Mouse (Mus musculus) hindbrain, embryonic 14.5 days (tissue): ENCODE measurements at regions not wholly inside any gene's neighbourhood (a gene's known extent, or its start where the extent isn't known, plus 50 kb on each side); places are given as distances from the start of the nearest gene placed in this dataset.

Experiments used
- ATAC-seq: fragments of 200-750 bp; cut with Nextera tagmentation; 2 replicates; pipeline ENCODE4 v1.8.0; 2017; ENCODE audit warnings: moderate number of reproducible peaks, mild to moderate bottlenecking, moderate TSS enrichment, moderate library complexity; ENCODE audit not compliant: low FRiP score
- DNase-seq: peaks from one replicate; pipeline ENCODE4 v3.0.0-alpha.2; 2015; ENCODE audit warnings: low spot score
- H3K27ac ChIP-seq: fragments of 300-500 bp; sonication (generic); 2 replicates; pipeline ENCODE4 v1.5.1; 2014; ENCODE audit warnings: mild to moderate bottlenecking, moderate library complexity
- H3K27me3 ChIP-seq: fragments of 300-500 bp; sonication (generic); 2 replicates; pipeline ENCODE4 v1.6.1; 2014; ENCODE audit warnings: mild to moderate bottlenecking, low read length, mixed read lengths; ENCODE audit not compliant: control insufficient read depth, insufficient read depth
- H3K36me3 ChIP-seq: fragments of 300-500 bp; sonication (generic); replicated peaks from 2 replicates; pipeline ENCODE4 v1.6.1; 2014; ENCODE audit not compliant: control insufficient read depth, insufficient read depth
- H3K4me1 ChIP-seq: fragments of 300-500 bp; sonication (generic); replicated peaks from 2 replicates; pipeline ENCODE4 v1.6.1; 2014; ENCODE audit warnings: antibody characterized with exemption, low read length, mixed read lengths; ENCODE audit not compliant: control insufficient read depth, insufficient read depth
- H3K4me2 ChIP-seq: fragments of 300-500 bp; sonication (generic); replicated peaks from 2 replicates; pipeline ENCODE4 v1.6.1; 2014; ENCODE audit warnings: mild to moderate bottlenecking, moderate library complexity
- H3K4me3 ChIP-seq: fragments of 300-500 bp; sonication (generic); replicated peaks from 2 replicates; pipeline ENCODE4 v1.5.1; 2014; ENCODE audit warnings: mild to moderate bottlenecking, low read length
- H3K9ac ChIP-seq: fragments of 300-500 bp; sonication (generic); 2 replicates; pipeline ENCODE4 v1.6.1; 2014
- H3K9me3 ChIP-seq: fragments of 300-500 bp; sonication (generic); 2 replicates; pipeline ENCODE4 v1.6.1; 2016; ENCODE audit warnings: low read length; ENCODE audit not compliant: control insufficient read depth
- WGBS: fragments of 180-500 bp; shearing (Covaris S2); extraction: QIAGEN DNeasy Blood & Tissue Kit; methylation state at CpG from one replicate; pipeline ENCODE4 v1.1.7; 2014; 5-methylcytosine and 5-hydroxymethylcytosine counted together

DNA sequence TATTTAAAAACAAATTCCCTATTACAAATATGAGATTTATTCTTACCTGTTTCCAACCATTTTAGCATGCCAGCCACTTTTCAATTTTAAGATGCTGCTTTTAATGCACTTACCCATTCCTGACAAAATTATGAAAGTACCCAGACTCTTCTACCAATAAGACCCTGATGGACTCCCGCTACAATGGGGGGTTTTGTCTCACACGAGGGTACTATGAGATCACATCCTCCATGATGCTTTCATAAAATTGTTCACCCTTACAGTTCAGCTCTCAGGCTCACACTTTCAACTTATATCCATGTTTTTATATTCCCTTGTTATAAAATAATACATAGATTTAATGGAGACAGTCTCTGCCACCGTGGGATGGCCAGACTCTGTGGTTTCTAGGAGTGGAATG lies 68.1 kb upstream of the Adamts18 start:
- WGBS: 81% methylated on average over 3 of the region's 3 CpGs
- Histone ChIP-seq H3K9ac (no peak overlapping the region), H3K4me3 (no peak overlapping the region), H3K27me3 (no peaks in the 10 kb centered on the region), H3K36me3 (no peaks in the 10 kb centered on the region), H3K27ac (no peak overlapping the region), H3K4me2 (no peak overlapping the region), H3K4me1 (no peaks in the 10 kb centered on the region), H3K9me3 (no peaks in the 10 kb centered on the region)
- ATAC-seq (no peak), DNase-seq (no peak)

DNA sequence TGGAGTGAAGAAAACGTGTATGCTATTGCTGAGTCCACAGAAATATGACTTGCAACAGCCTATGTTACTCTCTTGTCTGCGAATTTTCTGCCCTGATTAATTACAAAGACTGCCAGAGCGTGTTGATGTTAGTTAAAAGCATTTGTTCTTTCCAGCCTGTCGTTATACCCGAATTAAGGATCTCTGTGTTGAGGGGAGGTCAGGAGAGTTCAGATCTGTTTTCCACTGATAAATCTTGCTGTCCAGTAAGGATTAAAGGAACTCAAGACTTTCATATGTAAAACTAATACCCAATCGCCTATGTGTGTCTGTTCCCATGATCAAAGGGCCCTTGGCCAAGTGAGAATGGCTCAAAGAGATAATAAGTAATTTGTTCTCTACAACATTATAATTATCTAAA lies 68.7 kb upstream of the Adamts18 start:
- Histone ChIP-seq H3K27me3 (no peaks in the 10 kb centered on the region), H3K9me3 (no peaks in the 10 kb centered on the region), H3K4me2 (no peak overlapping the region), H3K27ac (no peak overlapping the region), H3K4me3 (no peak overlapping the region), H3K36me3 (no peaks in the 10 kb centered on the region), H3K9ac (no peak overlapping the region), H3K4me1 (no peaks in the 10 kb centered on the region)
- DNase-seq: no peak
- 42% methylated on average over 6 of the region's 6 CpGs for WGBS
- ATAC-seq: no peak

DNA sequence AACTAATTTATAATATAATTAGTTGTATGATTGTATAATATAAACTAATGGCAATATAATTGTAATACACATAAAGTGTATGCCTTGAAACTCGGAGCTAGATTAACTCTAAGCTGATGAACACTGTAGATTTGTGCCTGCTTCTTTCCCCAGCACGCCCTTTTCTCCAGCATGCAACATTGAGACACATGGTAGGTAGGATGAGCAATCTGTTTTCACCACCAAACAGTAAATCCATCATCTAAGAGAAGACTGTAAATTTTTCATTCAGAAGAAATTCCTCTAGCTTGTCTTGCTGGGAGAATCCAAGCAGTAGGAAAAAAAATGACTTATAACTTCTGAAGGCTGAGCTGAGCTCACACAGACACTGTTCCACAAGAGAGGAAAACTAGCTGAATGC lies 71.8 kb upstream of the Adamts18 start:
- no peaks in the 10 kb centered on the region for H3K36me3 ChIP-seq
- H3K27ac ChIP-seq: no peak overlapping the region
- no peaks in the 10 kb centered on the region for H3K4me1 ChIP-seq
- no peak overlapping the region for H3K9ac ChIP-seq
- H3K9me3 ChIP-seq: no peaks in the 10 kb centered on the region
- H3K4me3 ChIP-seq: no peak overlapping the region
- no peaks in the 10 kb centered on the region for H3K27me3 ChIP-seq
- no peak for ATAC-seq
- H3K4me2 ChIP-seq: no peak overlapping the region
- DNase-seq: no peak
- 80% methylated on average over 2 of the region's 2 CpGs for WGBS

DNA sequence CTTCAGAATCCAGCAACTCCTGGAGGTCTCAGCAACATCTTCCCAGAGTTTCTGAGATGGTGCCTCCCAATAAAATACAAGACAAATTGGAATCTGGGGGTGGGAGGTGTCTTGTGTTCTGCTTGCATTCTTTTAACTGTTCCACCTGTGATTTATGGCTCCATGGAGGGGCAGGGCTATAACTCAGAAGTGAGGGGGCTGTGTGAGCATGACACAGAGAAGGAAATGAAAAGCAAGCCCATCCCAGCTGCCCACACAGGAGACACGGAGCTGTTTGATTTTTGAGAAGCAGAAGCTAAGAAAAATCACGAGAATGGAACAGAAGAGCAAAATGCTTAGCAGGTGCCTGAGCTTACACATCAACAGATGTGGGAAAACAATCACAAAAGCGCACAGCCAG lies 74.8 kb upstream of the Adamts18 start:
- no peaks in the 10 kb centered on the region for H3K9me3 ChIP-seq
- no peak overlapping the region for H3K4me2 ChIP-seq
- H3K4me1 ChIP-seq: no peaks in the 10 kb centered on the region
- H3K9ac ChIP-seq: no peak overlapping the region
- ATAC-seq: no peak
- H3K36me3 ChIP-seq: no peaks in the 10 kb centered on the region
- H3K4me3 ChIP-seq: no peak overlapping the region
- H3K27me3 ChIP-seq: no peaks in the 10 kb centered on the region
- 73% methylated on average over 3 of the region's 3 CpGs for WGBS
- no peak for DNase-seq
- no peak overlapping the region for H3K27ac ChIP-seq

DNA sequence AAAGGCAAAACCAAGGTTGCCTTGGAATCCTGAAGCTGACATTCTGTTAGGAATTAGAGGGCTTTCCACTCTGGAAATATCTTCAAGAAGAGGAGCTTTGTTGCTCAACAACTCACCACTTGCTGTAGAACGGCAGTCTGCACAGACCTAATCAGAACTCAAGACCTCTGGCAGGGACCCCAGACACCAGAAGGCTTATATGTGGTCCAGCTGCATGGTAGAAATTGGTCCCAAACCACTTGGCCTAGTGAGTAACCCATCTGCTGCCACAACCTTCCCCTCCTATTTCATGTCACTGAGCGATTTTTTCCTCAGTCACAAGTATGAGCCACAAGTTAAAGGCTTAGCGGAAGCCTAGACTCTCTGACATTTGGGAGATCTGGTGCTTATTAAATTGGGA lies 105.2 kb upstream of the Adamts18 start:
- ATAC-seq (no peak), DNase-seq (no peak)
- Histone ChIP-seq H3K36me3 (no peaks in the 10 kb centered on the region), H3K4me3 (no peak overlapping the region), H3K4me1 (no peaks in the 10 kb centered on the region), H3K9me3 (no peaks in the 10 kb centered on the region), H3K9ac (no peak overlapping the region), H3K27ac (no peak overlapping the region), H3K4me2 (no peak overlapping the region), H3K27me3 (no peaks in the 10 kb centered on the region)
- WGBS: 87% methylated on average over 3 of the region's 3 CpGs

DNA sequence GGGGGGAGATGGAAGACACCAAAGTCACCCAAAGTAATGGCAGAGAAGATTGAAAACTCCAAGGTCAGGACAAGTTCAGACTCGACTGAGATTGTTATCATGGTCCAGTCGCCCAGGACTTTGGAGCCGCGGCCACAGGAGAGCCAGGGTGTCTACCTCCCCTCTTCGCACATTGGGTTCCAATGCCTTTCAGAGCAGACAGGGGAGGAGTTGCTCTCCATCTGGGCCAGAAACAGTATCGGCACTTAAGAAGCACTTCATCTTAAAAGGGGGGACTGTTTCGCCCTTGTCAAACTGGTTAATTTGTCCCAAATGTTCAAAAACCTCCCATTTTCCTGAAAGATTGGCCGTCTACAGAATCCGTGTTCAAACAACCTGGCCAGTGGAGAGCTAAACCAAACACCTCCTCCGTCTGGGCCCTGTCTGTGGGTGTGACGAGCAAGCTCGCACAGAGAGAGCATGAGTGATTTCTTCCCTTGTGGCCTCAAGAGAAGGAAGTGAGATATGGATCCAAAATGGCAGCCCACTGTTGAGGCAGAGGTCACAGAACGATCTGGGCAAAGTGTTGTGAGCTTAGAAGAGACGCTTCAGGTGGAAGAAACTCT lies 108.0 kb upstream of the Adamts18 start:
- Histone ChIP-seq H3K9ac (no peak overlapping the region), H3K4me1 (no peaks in the 10 kb centered on the region), H3K27me3 (no peaks in the 10 kb centered on the region), H3K36me3 (no peaks in the 10 kb centered on the region), H3K4me3 (no peak overlapping the region), H3K9me3 (no peaks in the 10 kb centered on the region), H3K4me2 (no peak overlapping the region), H3K27ac (no peak overlapping the region)
- DNase-seq: no peak
- 93% methylated on average over 14 of the region's 14 CpGs for WGBS
- ATAC-seq: no peak

DNA sequence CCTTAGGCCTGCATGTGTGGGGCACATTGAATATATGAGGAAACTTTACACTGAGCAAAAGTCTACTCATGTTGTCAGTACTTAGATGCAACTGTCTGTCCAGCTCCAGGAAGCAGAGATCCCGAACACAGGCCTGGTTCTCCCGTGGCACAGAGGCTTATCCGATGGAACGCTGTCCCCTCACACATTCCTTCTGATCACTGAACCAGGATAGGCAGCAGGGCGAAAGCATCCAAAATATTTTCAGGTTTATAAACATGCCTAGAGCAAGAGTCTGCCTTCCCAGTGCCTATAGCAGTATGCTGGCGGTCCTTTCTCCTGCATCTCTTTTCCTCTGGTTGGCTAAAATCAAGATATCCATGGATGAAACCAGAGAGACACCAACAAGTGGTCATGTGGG lies 109.3 kb upstream of the Adamts18 start:
- no peak for ATAC-seq

DNA sequence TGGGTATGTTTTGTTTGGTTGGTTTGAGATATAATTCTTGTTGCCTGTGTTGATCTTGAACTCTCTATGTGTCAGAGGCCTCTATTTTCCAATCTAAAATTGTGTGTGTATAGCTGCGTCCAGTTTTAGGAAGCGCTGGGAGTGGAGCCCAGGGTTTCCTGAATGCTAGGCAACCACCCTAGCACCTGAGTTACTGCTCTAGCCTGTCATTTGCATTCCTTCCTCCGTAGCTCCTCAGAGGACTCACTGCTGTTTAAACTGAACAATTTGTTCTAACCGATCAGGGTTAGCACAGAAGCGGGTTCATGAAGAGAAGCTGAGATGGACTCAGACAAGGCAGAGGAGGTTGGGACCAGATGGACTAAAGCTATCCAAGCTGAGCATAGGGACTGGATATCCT lies 127.3 kb upstream of the Adamts18 start:
- Histone ChIP-seq H3K4me2 (no peak overlapping the region), H3K4me3 (no peak overlapping the region), H3K27me3 (no peaks in the 10 kb centered on the region), H3K9ac (no peak overlapping the region), H3K4me1 (peaks cover 11% of the 10 kb centered on the region; the same call in 1 of the 2 replicates), H3K36me3 (no peaks in the 10 kb centered on the region), H3K9me3 (no peaks in the 10 kb centered on the region), H3K27ac (no peak overlapping the region)
- ATAC-seq: no peak
- 73% methylated on average over 5 of the region's 5 CpGs for WGBS
- DNase-seq: no peak

More for the DNA sequence above, 109.3 kb upstream of the Adamts18 start:
- H3K4me2 ChIP-seq: no peak overlapping the region
- H3K4me1 ChIP-seq: no peaks in the 10 kb centered on the region
- no peak for DNase-seq
- no peak overlapping the region for H3K27ac ChIP-seq
- H3K4me3 ChIP-seq: no peak overlapping the region
- no peaks in the 10 kb centered on the region for H3K27me3 ChIP-seq
- no peak overlapping the region for H3K9ac ChIP-seq
- no peaks in the 10 kb centered on the region for H3K9me3 ChIP-seq
- H3K36me3 ChIP-seq: no peaks in the 10 kb centered on the region
- 76% methylated on average over 6 of the region's 6 CpGs for WGBS

DNA sequence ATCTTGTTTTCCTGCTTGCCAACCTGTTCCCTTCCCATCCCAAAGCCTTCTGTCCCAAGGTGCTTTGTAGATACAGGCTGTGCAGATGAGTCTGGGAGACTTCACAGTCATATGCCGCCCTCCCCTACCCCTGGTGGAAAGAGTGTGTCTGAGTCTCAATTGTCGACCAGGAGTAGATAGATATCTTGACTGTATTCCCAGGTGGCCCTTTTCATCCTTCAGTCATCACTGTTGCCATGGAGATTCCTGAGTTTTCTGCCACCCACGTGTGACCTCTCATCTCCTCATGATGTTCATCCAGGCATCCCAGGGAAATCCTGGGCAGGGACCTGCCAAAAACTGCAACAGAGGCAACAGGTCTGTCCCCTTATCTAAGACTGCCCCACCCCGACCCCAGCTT lies 128.1 kb upstream of the Adamts18 start:
- ATAC-seq: no peak

DNA sequence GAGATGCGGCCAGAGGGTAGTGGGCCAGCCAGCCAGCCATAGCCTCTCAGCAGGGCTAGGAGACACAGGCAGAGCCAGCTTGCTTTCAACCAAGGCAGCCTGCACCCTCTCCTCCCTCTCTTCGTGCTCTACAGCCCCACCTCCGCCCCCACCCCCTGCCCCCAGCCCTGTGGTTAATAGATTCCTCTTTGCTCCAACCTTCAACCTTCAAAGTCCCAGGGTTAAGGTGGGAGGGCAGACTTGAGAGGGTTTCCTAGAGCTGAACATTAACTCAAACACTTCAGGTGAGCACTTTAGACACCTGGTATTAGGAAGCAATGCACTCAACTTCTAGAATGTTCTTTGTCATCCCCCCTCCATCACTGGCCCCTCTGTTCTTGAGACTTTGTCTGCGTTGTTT lies 128.5 kb upstream of the Adamts18 start:
- H3K4me2 ChIP-seq: no peak overlapping the region
- H3K4me1 ChIP-seq: peaks cover 11% of the 10 kb centered on the region; the same call in 1 of the 2 replicates
- H3K27ac ChIP-seq: no peak overlapping the region
- H3K27me3 ChIP-seq: no peaks in the 10 kb centered on the region
- no peak overlapping the region for H3K4me3 ChIP-seq
- no peaks in the 10 kb centered on the region for H3K9me3 ChIP-seq
- DNase-seq (no peak), ATAC-seq (no peak)
- no peaks in the 10 kb centered on the region for H3K36me3 ChIP-seq
- H3K9ac ChIP-seq: no peak overlapping the region
- WGBS: 52% methylated on average over 4 of the region's 4 CpGs

More for the DNA sequence above, 128.1 kb upstream of the Adamts18 start:
- no peak for DNase-seq
- Histone ChIP-seq H3K36me3 (no peaks in the 10 kb centered on the region), H3K27me3 (no peaks in the 10 kb centered on the region), H3K9ac (no peak overlapping the region), H3K4me1 (peaks cover 11% of the 10 kb centered on the region; the same call in 1 of the 2 replicates), H3K9me3 (no peaks in the 10 kb centered on the region), H3K27ac (no peak overlapping the region), H3K4me2 (no peak overlapping the region), H3K4me3 (no peak overlapping the region)
- 45% methylated on average over 4 of the region's 4 CpGs for WGBS
